Mouse (Mus musculus) yolk sac, embryonic 10.5 days (tissue): ENCODE results near the gene Gm6370.
"Not testable (repeated sequence)": the region's sequence is repeated elsewhere in the genome, so short reads cannot be mapped to it uniquely, and the experiment has no call there.

Source experiments
- DNase-seq: peaks from one replicate; pipeline ENCODE4 v3.0.0-alpha.2; 2017; ENCODE audit warnings: low spot score

Gm6370 gene

DNA sequence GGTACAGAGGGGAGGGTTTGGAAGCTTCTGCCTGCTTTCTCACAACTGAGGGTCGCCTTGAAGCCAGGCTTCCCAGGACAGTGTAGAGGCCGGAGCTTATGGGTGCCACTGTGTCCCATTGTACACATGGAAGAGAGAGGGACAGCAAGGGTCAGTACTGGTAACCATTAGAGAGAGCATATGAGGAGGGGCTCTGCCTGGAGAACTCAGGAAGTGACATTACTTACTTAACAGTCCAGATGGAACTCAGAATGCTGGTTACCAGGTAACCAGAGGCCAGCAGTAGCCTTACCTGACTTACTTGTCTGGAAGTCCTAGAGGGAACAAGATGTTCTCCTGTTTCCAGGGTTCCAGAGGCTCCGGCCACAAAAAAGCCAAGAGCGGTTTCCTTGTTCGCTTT, at the start of gene Gm6370:
Gene Gm6370 (plus strand): TSS at position 301 of the 400 bp plus-strand sequence.
- not testable (repeated sequence) for DNase-seq

DNA sequence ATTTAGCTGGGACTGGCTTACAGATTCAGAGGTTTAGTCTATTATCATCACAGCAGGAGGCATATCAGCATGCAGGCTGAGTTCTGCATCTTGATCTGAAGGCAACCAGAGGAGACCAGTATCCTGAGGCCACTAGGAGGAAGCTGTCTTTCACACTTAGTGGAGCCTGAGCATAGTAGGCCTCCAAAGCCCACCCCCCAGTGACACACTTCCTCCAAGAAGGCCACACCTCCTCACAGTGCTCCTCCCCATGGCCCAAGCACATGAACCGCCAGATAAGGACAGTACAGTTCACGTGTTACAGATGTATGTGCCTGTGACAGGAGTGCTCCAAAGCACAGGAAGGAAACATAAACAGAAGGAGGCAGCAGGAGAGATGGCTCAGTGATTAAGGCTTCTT, 48.4 kb upstream of the Gm6370 start:
- DNase-seq = no peak

DNA sequence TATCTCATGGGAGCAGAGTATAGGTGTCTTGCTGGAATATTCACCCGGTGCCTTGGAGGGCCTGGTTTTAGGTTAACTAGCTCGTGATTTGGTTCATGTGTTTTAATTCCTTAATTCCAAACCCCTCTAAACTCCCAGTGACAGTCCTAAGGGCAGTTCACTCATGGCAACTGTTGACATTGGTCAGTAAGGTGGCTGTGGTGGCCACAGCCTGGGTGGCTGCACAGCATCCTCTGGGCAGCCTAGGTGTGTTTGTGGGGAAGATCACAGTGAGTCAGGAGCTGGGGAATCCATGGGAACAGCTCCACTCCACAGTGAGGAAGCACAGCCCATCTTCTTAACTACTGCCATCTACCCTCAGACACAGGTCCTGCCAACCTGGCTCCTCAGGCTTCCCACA, 44.5 kb upstream of the Gm6370 start:
- no peak for DNase-seq

DNA sequence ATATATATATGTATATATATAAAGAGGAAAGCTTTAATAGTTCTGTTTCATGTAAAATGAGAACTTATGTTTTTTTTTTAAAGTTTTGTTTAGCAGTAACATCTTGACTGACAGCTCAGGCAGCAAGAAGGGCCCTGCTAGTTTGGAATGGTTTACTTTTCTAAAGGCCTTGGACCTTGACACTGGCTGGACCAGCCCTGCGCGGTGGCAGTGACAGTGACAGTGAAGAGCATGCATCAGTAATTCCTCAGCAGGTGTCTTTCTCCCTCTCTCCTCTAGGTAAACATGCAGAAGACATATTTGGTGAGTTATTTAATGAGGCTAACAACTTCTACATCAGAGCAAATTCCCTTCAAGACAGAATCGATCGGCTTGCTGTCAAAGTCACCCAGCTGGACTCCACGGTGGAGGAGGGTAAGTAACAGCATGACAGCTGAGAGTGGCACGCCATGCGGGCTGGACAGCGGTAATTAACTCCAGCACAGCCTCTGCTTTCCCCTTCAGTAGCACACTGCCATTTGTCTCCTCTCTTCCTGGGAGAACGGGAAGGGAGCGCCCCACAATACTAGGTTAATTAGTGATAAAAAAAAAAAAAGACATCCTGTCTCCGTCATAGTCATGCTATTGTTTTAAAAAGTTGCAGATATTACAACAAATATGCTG, 39.4 kb upstream of the Gm6370 start:
- DNase-seq = no peak

DNA sequence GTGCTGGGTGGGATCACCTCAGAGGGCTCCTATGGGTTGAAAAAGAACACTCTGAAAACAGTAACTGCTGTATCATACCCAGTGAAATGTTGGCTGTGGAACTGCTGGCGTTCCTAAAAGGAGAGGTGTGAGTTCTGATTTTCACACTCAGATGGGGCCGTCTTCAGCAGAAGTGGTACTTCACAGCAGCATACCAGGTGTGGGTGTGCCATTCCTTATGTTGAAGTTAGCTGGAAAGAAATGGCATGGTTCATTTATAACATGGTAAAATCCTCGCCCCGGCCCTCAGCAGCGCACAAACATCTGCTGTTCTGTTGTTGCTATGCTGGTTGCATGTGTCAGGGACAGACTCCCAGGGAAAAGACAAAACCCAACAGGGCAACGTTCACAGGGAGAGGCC, 37.6 kb upstream of the Gm6370 start:
- DNase-seq = no peak

DNA sequence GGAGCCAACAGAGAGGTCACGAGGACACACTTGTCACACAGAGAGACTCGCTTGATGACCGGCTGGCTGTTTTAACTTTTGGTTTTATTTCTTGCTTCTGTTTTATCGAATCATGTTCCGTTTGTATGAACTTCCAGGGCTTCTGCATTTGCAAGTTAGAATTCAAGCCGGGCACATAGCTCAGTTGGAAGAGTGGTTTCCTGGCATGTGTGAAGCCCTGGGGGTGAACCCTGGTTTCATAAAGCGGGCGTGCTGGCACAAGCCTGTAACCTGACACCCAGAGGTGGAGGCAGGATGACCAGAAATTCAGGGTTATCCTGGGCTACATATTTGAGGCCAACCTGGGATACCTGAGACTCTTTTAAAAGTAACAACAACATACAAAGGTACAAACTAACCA, 29.6 kb upstream of the Gm6370 start:
- no peak for DNase-seq

DNA sequence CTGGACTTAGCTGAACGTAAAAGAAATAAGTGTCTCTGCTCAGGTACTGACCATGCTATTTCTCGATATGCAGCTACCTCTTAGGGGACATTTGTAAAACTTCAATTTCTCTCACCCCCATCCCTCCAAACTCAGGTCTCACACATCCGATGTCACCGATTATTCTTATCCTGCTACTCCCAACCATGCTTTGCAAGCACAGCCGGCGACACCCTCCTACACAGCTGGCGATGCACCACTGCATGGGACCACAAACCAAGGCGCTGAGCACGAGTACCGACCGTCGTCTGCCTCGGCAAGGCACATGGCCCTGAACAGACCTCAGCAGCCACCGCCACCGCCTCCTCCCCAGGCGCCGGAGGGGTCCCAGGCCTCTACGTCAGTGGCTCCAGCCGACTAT, 24.5 kb upstream of the Gm6370 start:
- no peak for DNase-seq

DNA sequence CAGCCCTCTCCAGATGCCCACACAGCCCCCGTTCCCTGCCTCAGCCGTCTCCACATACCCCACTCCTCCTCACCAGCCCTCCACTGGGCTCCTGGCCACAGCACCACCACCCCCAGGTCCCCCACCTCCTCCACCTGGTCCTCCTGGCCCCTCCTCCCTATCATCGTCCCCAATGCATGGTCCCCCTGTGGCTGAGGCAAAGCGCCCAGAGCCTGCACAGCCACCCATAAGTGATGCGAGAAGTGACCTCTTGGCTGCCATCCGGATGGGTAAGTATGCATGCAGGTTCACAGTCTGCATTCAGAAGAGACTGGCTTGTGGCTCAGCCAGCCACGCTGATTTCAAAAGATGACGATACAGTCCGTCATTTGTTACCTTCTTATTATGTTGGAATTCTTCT, 22.9 kb upstream of the Gm6370 start:
- no peak for DNase-seq

DNA sequence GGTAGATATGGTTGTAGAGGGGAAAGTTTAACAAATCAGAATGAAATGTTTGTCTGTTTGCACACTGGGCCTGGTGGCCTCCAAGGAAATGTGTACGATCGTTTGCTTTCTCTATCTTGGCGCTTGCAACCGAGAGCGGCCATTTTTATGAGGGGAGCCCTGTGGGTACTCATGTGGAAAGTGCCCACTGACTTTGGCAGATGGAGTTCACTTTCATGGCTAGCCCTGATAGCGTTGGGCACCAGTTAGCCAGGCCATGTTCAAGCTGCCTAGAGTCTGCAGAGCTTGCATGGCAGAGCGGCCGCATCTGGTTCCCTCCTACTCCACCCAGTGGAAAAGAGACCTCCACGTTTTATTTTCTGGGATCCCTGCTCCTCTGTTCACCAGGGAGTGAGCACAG, 20.3 kb upstream of the Gm6370 start:
- DNase-seq = no peak

DNA sequence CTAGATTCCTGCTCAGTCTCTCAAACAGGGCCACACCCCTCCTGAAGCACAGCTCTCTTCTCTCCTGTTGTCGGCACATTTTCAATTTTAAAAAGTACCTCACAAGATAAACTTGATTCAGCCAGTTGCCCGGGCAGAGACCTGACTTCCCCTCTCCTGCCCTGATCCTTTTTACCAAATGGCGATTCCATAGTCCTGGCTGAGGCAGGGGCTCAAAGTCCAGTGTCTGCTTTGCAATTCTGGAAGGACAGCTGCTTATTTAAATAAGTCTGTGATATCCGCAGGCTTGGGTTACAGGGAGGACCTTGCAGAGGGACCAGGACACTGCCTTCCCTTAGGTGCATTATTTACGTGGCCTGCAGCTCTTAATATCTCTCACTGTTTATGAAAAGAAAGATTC, 19.9 kb upstream of the Gm6370 start:
- peak; percentile 7 for DNase-seq

DNA sequence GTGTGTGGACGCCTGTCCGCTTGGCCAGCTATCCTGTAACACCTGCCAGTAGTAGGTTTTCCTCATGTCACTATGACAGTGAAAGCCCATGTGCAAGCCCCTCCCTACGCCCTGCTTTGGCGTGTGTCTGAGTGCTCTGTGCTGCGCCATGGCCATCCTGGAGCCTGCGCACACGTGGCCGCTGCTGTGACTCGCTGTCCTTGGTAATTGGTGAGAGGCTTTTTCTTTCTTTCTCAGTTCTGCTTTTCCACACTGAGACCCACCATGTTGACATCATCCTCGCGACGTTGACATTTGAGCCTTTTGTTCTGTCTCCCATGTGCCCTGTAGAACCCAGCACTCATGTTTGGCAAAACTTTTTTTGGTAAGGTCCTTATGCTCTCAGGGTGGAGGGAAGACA, 19.3 kb upstream of the Gm6370 start:
- DNase-seq = no peak

DNA sequence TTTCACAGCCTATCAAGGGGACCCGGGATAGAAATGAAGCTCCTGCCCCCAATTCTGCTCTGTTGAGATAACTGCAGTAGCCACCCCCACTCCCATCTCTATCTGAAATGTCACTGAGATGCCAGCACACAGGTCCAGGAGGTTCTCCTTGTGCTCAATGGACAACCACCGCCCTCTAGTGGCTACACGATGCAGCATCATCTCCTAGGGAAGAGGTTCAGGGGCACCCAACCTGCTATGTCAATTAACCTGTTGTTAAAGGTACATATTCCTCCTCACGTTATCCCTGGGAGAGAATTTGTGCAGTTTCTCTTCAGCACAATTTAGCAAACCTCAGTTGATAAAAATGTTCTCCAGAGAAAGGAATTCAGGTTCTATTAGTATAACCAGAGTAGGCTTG, 11.6 kb upstream of the Gm6370 start:
- DNase-seq = not testable (repeated sequence)

DNA sequence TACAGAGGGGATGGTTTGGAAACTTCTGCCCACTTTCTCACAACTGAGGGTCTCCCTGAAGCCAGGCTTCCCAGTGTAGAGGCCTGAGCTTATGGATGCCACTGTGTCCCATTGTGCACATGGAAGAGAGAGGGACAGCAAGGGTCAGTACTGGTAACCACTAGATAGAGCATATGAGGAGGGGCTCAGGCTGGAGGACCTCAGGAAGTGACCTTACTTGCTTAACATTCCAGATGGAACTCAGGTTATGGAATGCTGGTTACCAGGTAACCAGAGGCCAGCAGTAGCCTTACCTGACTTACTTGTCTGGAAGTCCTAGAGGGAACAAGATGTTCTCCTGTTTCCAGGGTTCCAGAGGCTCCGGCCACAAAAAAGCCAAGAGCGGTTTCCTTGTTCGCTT, 9.5 kb upstream of the Gm6370 start, which contains the start of gene Gm6408:
Gene Gm6408 (plus strand): TSS at position 301 of the 400 bp plus-strand sequence.
- not testable (repeated sequence) for DNase-seq

DNA sequence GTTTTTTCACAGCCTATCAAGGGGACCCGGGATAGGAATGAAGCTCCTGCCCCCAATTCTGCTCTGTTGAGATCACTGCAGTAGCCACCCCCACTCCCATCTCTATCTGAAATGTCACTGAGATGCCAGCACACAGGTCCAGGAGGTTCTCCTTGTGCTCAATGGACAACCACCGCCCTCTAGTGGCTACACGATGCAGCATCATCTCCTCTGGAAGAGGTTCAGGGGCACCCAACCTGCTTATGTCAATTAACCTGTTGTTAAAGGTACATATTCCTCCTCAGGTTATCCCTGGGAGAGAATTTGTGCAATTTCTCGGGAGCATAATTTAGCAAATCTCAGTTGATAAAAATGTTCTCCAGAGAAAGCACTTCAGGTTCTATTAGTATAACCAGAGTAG, 2.2 kb upstream of the Gm6370 start:
- DNase-seq = not testable (repeated sequence)

DNA sequence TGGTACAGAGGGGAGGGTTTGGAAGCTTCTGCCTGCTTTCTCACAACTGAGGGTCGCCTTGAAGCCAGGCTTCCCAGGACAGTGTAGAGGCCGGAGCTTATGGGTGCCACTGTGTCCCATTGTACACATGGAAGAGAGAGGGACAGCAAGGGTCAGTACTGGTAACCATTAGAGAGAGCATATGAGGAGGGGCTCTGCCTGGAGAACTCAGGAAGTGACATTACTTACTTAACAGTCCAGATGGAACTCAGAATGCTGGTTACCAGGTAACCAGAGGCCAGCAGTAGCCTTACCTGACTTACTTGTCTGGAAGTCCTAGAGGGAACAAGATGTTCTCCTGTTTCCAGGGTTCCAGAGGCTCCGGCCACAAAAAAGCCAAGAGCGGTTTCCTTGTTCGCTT, 10.9 kb downstream of the Gm6370 start, which contains the start of gene 4930449I24Rik:
Gene 4930449I24Rik (plus strand): TSS at position 301 of the 400 bp plus-strand sequence.
- not testable (repeated sequence) for DNase-seq

DNA sequence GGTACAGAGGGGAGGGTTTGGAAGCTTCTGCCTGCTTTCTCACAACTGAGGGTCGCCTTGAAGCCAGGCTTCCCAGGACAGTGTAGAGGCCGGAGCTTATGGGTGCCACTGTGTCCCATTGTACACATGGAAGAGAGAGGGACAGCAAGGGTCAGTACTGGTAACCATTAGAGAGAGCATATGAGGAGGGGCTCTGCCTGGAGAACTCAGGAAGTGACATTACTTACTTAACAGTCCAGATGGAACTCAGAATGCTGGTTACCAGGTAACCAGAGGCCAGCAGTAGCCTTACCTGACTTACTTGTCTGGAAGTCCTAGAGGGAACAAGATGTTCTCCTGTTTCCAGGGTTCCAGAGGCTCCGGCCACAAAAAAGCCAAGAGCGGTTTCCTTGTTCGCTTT, 22.7 kb downstream of the Gm6370 start, which contains the start of gene Gm3402:
Gene Gm3402 (plus strand): TSS at position 301 of the 400 bp plus-strand sequence.
- not testable (repeated sequence) for DNase-seq

DNA sequence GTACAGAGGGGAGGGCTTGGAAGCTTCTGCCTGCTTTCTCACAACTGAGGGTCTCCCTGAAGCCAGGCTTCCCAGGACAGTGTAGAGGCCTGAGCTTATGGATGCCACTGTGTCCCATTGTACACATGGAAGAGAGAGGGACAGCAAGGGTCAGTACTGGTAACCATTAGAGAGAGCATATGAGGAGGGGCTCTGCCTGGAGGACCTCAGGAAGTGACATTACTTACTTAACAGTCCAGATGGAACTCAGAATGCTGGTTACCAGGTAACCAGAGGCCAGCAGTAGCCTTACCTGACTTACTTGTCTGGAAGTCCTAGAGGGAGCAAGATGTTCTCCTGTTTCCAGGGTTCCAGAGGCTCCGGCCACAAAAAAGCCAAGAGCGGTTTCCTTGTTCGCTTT, 34.3 kb downstream of the Gm6370 start, which contains the start of gene Gm3404:
Gene Gm3404 (plus strand): TSS at position 301 of the 400 bp plus-strand sequence.
- not testable (repeated sequence) for DNase-seq

DNA sequence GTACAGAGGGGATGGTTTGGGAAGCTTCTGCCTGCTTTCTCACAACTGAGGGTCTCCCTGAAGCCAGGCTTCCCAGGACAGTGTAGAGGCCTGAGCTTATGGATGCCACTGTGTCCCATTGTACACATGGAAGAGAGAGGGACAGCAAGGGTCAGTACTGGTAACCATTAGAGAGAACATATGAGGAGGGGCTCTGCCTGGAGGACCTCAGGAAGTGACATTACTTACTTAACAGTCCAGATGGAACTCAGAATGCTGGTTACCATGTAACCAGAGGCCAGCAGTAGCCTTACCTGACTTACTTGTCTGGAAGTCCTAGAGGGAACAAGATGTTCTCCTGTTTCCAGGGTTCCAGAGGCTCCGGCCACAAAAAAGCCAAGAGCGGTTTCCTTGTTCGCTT, 46.2 kb downstream of the Gm6370 start, which contains the start of gene Gm3409:
Gene Gm3409 (plus strand): TSS at position 301 of the 400 bp plus-strand sequence.
- DNase-seq = not testable (repeated sequence)
